Comparison of ENCODE assay signal across 14 mouse cellular contexts in genomic region chr8:126881641-126882140, GRCm38 (mm10).
A peak's percentile ranks its signal among the peaks of the same experiment; 100 is the strongest.
DNase-seq lines count a peak whose midpoint lies in the region; TF ChIP-seq lines count a peak whose summit lies in the region.
"Had no signal": no experiment of that assay in that cellular context is flagged by ENCODE, and none has a peak within 500 bp of the region (broad histone marks: within the 10 kb centered on the region; RNA-seq: fewer than 3 reads in every experiment).

No protein-coding gene starts in this region.

- no peak overlapping the region for H3K4me3 ChIP-seq in gastrocnemius, adult 2 months
- no peak overlapping the region for H3K4me3 ChIP-seq in brown adipose tissue, adult 24 weeks (ENCODE audit: insufficient read depth, low read depth, low read length)
- H3K4me3 ChIP-seq: erythroblast, embryonic 14.5 days; hindbrain, embryonic 10.5 days; stomach, embryonic 15.5 days had no signal

- TF ChIP-seq CTCF in gastrocnemius, adult 2 months (IDR thresholded peaks at IDR 0.05): no peak

- peak overlapping the region; percentile 89 for H3K27ac ChIP-seq in gastrocnemius, adult 2 months
- H3K27ac ChIP-seq in brown adipose tissue, adult 24 weeks (replicated peaks; ENCODE audit: low read depth, low read length): peak overlapping the region; percentile 48
- H3K27ac ChIP-seq: hindbrain, embryonic 10.5 days; stomach, embryonic 15.5 days had no signal

- intact Hi-C loops in gastrocnemius, adult 2 months (cut with DNase I): loop anchor here (2.0 kb wide), 1 partner anchor 33 kb away; no protein-coding TSS in a partner anchor

- DNase-seq in gastrocnemius, adult 2 months: peak; percentile 74
- DNase-seq in gastrocnemius, postnatal 10 days: no peak
- peak; percentile 51 for DNase-seq in lung, postnatal 36 days
- no peak for DNase-seq in lung, postnatal 25 days (ENCODE audit: low spot score)
- peak; percentile 74 for DNase-seq in skeletal muscle tissue, adult 2 months (ENCODE audit: low read depth, low spot score)
- DNase-seq in thymus, postnatal 10 days (ENCODE audit: low spot score in 2 of 2): no peak
- DNase-seq in spleen, postnatal 14 days (ENCODE audit: low spot score in 2 of 2): no peak
- DNase-seq: cerebellum, adult 9-11 months; kidney, postnatal 10 days; left cerebral cortex, postnatal 4 days had no signal

- peaks cover 15% of the 10 kb centered on the region for H3K4me1 ChIP-seq in brown adipose tissue, adult 24 weeks (ENCODE audit: control insufficient read depth, insufficient read depth, insufficient read length, low read length)

Comparison
In these comparisons a context has a peak if more than half of its experiments do, and no peak if none do; other contexts are left out.
1. DNase-seq: peak in gastrocnemius, adult 2 months (single experiment), lung, postnatal 36 days (single experiment) and skeletal muscle tissue, adult 2 months (single experiment); none in gastrocnemius, postnatal 10 days (single experiment), lung, postnatal 25 days (single experiment), thymus, postnatal 10 days (0 of 2) and spleen, postnatal 14 days (0 of 2).